Mouse (Mus musculus): ENCODE results near the gene Cnn1. TPM values are rescaled to one million over a fixed set of nuclear protein-coding genes. Genes with fewer than 3 reads are reported as not detected.
A peak's percentile ranks its signal among the peaks of the same experiment; 100 is the strongest.
"Not testable (repeated sequence)": the region's sequence is repeated elsewhere in the genome, so short reads cannot be mapped to it uniquely, and the experiment has no call there.

The Cnn1 gene
- total and polyA plus RNA-seq, 3 experiments = 8.4 to 26.5 (median 8.6) TPM

DNA sequence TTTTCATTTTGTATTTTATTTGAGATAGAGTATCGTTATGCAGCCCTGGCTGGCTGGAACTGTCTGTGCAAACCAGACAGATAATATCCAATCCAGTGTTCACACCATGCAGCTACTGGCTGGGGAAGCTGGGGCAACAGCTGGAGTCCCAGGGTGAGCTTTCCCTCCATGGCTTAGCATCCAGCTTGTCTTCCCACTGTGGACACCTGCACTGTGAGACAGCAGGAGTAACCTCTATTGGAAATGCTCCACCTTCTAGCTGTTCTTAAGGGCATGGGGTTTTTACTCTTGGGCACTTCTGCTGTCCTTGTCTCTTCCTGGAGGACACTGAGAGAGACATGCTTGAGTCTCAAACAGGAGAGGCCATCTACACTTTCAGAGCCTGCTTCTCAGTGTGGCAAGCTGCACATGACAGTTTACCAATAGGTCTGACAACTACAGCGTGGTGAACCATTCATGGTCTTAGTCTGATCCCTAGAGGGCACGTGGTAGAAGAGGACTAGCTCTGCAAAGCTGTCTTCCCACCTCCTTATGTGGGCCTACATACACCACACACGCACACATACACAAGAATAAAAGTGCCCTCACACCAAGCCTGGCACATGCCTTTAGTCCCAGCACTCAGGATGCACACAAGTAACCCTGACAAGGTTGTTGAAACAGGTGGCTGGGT is 29.0 kb upstream of the Cnn1 start:
- TF ChIP-seq CTCF (IDR thresholded peaks at IDR 0.05) (no peak), EP300 (IDR thresholded peaks at IDR 0.05; ENCODE audit: insufficient read depth, low read depth, low read length) (no peak), POLR2A (IDR thresholded peaks at IDR 0.05; ENCODE audit: insufficient read depth, low read depth, low read length) (no peak)
- intact Hi-C loops (cut with DNase I) = loop anchor here (2.0 to 10.0 kb wide), 6 partner anchors 15 to 345 kb away; partner anchors contain the start of genes 9530077C05Rik, Ccdc151, Ecsit and Elof1
- H3K9ac ChIP-seq (ENCODE audit: low read depth, low read length) = no peak overlapping the region

DNA sequence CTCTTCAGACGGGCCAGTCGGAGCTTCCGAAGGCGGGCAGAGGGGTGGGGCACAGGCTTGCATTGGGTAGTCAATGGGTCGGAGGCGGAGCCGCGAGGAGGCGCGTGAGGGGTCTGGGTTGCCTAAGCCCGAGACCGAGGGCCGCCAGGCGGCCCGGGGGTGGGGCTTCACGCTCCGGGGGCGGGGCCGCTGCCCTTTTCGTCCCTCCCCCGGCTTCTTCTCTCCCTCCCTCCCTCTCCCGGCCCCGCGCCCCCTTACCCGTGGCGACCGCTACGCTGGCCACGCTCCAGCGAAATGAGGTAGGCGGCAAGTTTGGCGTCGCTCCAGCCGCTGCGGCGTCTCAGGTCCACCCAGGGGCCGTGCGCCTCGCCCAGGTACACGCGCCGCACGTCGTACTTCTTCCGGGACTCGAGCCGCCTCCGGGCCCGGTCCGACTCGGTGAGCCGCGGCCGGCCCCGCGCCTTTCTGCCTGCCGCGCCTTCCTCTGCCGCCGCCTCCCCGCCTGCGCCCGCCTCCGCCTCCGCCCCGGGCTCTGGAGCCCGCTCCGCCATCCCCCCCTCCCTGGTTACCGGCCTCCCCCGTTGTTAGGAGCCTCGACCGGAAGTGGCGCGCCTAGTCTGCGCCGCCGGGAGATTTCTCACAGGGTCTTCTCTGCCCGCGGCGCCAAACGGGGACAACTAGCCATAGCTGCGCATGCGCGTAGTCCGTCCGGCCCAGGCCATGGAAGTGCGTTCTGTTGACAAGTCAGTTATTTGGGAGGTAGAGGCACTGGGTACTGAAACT is 28.0 kb upstream of the Cnn1 start, which contains the start of the genes Gm49318 and Zfp653:
Gene Gm49318 (minus strand): TSS at position 469 of the 783 bp plus-strand sequence.
Gene Zfp653 (minus strand): TSS at position 586 of the 783 bp plus-strand sequence.
- intact Hi-C loops (cut with DNase I) = loop anchor here (2.0 to 10.0 kb wide), 5 partner anchors 14 to 154 kb away; partner anchors contain the start of genes Ccdc151, Ecsit, Elof1 and Pigyl
- no peaks in the 10 kb centered on the region for H3K27me3 ChIP-seq (ENCODE audit: control insufficient read depth, insufficient read depth, low read length)
- no peaks in the 10 kb centered on the region for H3K36me3 ChIP-seq (ENCODE audit: control insufficient read depth, insufficient read depth, low read length)
- peak; percentile 38 for TF ChIP-seq CTCF (IDR thresholded peaks at IDR 0.05)
- peak; percentile 54; the same call in 1 of the 2 replicates for TF ChIP-seq EP300 (IDR thresholded peaks at IDR 0.05; ENCODE audit: insufficient read depth, low read depth, low read length)
- peak; percentile 95 for TF ChIP-seq POLR2A (IDR thresholded peaks at IDR 0.05; ENCODE audit: insufficient read depth, low read depth, low read length)
- DNase-seq = peak; percentile 97
- H3K79me2 ChIP-seq (replicated peaks; ENCODE audit: control insufficient read depth, insufficient read depth, low read length) = no peaks in the 10 kb centered on the region
- under 1% methylated on average over 62 of the region's 87 CpGs for WGBS
- peaks cover 3% of the 10 kb centered on the region for H3K4me1 ChIP-seq (ENCODE audit: control insufficient read depth, insufficient read depth, low read length)
- H3K27ac ChIP-seq = peak within 1 kb of the TSS; percentile 97
- peak within 1 kb of the TSS; percentile 94 for H3K4me3 ChIP-seq
- H3K9ac ChIP-seq (ENCODE audit: low read depth, low read length) = peak within 1 kb of the TSS; percentile 94

More for the DNA sequence above, 29.0 kb upstream of the Cnn1 start:
- Histone ChIP-seq H3K4me3 (peak overlapping the region; percentile 94), H3K79me2 (replicated peaks; ENCODE audit: control insufficient read depth, insufficient read depth, low read length) (no peaks in the 10 kb centered on the region), H3K36me3 (ENCODE audit: control insufficient read depth, insufficient read depth, low read length) (no peaks in the 10 kb centered on the region), H3K4me1 (ENCODE audit: control insufficient read depth, insufficient read depth, low read length) (peaks cover 3% of the 10 kb centered on the region), H3K27me3 (ENCODE audit: control insufficient read depth, insufficient read depth, low read length) (no peaks in the 10 kb centered on the region), H3K27ac (peak overlapping the region; percentile 97; the same call in 1 of the 2 replicates)
- no peak for DNase-seq
- 52% methylated on average over 4 of the region's 4 CpGs for WGBS

DNA sequence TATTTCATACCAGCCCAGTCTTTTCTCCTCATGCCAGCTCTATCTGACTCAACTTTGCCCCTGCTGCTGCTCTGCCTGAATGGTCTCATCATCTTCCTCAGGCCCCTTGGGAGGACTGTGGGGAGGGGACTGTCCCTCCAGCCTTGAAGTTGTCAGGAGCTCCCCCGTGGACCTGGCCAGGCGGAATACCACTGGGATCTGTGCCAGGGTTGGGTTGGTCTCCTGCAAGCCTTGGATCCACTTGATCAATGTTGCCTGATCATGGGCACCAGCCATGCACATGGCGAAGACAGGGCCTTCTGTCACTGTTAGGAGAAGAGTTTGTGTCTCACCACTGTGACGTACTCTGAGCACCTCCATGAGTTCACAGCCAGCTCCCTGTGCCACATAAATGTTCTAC is 26.7 kb upstream of the Cnn1 start:
- TF ChIP-seq POLR2A (IDR thresholded peaks at IDR 0.05; ENCODE audit: insufficient read depth, low read depth, low read length) (no peak), EP300 (IDR thresholded peaks at IDR 0.05; ENCODE audit: insufficient read depth, low read depth, low read length) (no peak), CTCF (IDR thresholded peaks at IDR 0.05) (no peak)
- H3K27ac ChIP-seq = no peak overlapping the region
- H3K27me3 ChIP-seq (ENCODE audit: control insufficient read depth, insufficient read depth, low read length) = no peaks in the 10 kb centered on the region
- no peak overlapping the region for H3K9ac ChIP-seq (ENCODE audit: low read depth, low read length)
- intact Hi-C loops (cut with DNase I) = loop anchor here (5.0 to 10.0 kb wide), 2 partner anchors 70 to 153 kb away; partner anchors contain the start of genes Ccdc151, Prkcsh and Zfp809
- no peak overlapping the region for H3K4me3 ChIP-seq
- 80% methylated on average over 4 of the region's 4 CpGs for WGBS
- H3K36me3 ChIP-seq (ENCODE audit: control insufficient read depth, insufficient read depth, low read length) = no peaks in the 10 kb centered on the region
- DNase-seq = no peak
- peaks cover 3% of the 10 kb centered on the region for H3K4me1 ChIP-seq (ENCODE audit: control insufficient read depth, insufficient read depth, low read length)
- no peaks in the 10 kb centered on the region for H3K79me2 ChIP-seq (replicated peaks; ENCODE audit: control insufficient read depth, insufficient read depth, low read length)

DNA sequence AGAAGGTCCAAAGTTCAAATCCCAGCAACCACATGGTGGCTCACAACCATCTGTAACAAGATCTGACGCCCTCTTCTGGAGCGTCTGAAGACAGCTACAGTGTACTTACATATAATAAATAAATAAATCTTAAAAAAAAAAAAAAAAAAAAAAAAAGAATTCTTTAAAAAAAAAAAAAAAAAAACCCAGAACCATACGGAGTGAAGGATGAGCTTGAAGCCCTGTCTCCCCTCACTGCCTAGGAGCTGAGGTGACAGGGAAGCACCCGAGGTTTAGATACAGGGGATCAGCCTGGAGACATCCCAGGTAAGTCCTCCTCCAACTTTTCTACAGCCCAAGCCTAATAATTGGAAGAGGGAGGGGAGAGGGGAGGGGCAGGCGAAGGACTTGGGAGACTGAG is 23.2 kb upstream of the Cnn1 start:
- not testable (repeated sequence) for DNase-seq; H3K27me3 ChIP-seq (ENCODE audit: control insufficient read depth, insufficient read depth, low read length); H3K79me2 ChIP-seq (replicated peaks; ENCODE audit: control insufficient read depth, insufficient read depth, low read length); H3K9ac ChIP-seq (ENCODE audit: low read depth, low read length); H3K4me3 ChIP-seq; H3K4me1 ChIP-seq (ENCODE audit: control insufficient read depth, insufficient read depth, low read length); H3K36me3 ChIP-seq (ENCODE audit: control insufficient read depth, insufficient read depth, low read length); H3K27ac ChIP-seq
- intact Hi-C loops (cut with DNase I) = loop anchor here (10.0 kb wide), 1 partner anchor 149 kb away; the partner anchor contains the start of gene Zfp809
- WGBS = 72% methylated on average over 5 of the region's 5 CpGs

DNA sequence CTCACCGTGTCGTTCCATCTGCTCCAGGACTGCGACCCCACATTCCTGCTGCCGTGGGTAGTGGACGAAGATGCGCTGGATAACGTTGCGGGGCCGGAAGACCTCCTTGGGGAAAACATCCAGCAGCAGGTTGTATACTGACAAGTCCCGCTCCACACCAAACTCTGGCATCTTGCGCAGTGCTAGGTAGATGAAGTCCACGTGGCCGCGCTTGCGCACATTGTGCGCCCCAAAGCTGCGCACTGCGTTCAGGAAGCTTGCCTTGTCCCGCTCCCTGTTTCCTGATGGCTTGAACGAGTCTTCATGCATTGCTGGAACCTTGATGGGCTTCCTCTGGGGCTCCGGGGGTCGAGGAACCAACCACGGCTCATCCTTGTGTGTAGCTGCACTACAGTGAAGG is 22.8 kb upstream of the Cnn1 start:
- TF ChIP-seq EP300 (IDR thresholded peaks at IDR 0.05; ENCODE audit: insufficient read depth, low read depth, low read length) (no peak), CTCF (IDR thresholded peaks at IDR 0.05) (no peak), POLR2A (IDR thresholded peaks at IDR 0.05; ENCODE audit: insufficient read depth, low read depth, low read length) (no peak)
- intact Hi-C loops (cut with DNase I) = loop anchor here (10.0 kb wide), 1 partner anchor 149 kb away; the partner anchor contains the start of gene Zfp809
- WGBS = 93% methylated on average over 23 of the region's 23 CpGs
- no peak for DNase-seq
- Histone ChIP-seq H3K27ac (no peak overlapping the region), H3K9ac (ENCODE audit: low read depth, low read length) (no peak overlapping the region), H3K79me2 (replicated peaks; ENCODE audit: control insufficient read depth, insufficient read depth, low read length) (no peaks in the 10 kb centered on the region), H3K27me3 (ENCODE audit: control insufficient read depth, insufficient read depth, low read length) (no peaks in the 10 kb centered on the region), H3K4me3 (no peak overlapping the region), H3K4me1 (ENCODE audit: control insufficient read depth, insufficient read depth, low read length) (peaks cover 2% of the 10 kb centered on the region; the same call in 1 of the 2 replicates), H3K36me3 (ENCODE audit: control insufficient read depth, insufficient read depth, low read length) (no peaks in the 10 kb centered on the region)
